Mouse (Mus musculus): ENCODE results near the gene Camkv. TPM values are rescaled to one million over a fixed set of nuclear protein-coding genes. Genes with fewer than 3 reads are reported as not detected.

The Camkv gene
- polyA plus RNA-seq, 1 experiment from 2014 or later = 17.5 TPM

- peaks cover 50% of the 10 kb centered on the region for H3K4me1 ChIP-seq
- H3K27me3 ChIP-seq (ENCODE audit: poor library complexity, severe bottlenecking) = peaks cover 8% of the 10 kb centered on the region; the same call in 1 of the 2 replicates
- H3K27ac ChIP-seq = no peak within 1 kb of the TSS
Observed at GRCm38 (mm10) chr9:107928169-107928568, 7.3 kb upstream of the Camkv start, which contains the start of gene Actl11. Gene Actl11 (plus strand): TSS chr9:107928469.

GRCm38 (mm10) chr9:107932221-107932620 lies 3.3 kb upstream of the Camkv start:
- H3K27ac ChIP-seq = no peak overlapping the region
- peaks cover 42% of the 10 kb centered on the region for H3K4me1 ChIP-seq
- H3K4me3 ChIP-seq = no peak overlapping the region
- DNase-seq (ENCODE audit: extremely low spot score, low spot score) = no peak
- peaks cover 33% of the 10 kb centered on the region for H3K27me3 ChIP-seq (ENCODE audit: poor library complexity, severe bottlenecking)
- no peaks in the 10 kb centered on the region for H3K36me3 ChIP-seq (replicated peaks)
- H3K9me3 ChIP-seq = no peaks in the 10 kb centered on the region
- 80% methylated on average over 4 of the region's 4 CpGs for WGBS

More at GRCm38 (mm10) chr9:107928169-107928568, 7.3 kb upstream of the Camkv start, which contains the start of gene Actl11:
- no peaks in the 10 kb centered on the region for H3K9me3 ChIP-seq
- WGBS = 74% methylated on average over 3 of the region's 3 CpGs
- no peak for DNase-seq (ENCODE audit: extremely low spot score, low spot score)
- no peak within 1 kb of the TSS for H3K4me3 ChIP-seq
- no peaks in the 10 kb centered on the region for H3K36me3 ChIP-seq (replicated peaks)

GRCm38 (mm10) chr9:107934146-107934545 lies 1.3 kb upstream of the Camkv start:
- Histone ChIP-seq H3K27ac (no peak overlapping the region), H3K4me1 (peaks cover 46% of the 10 kb centered on the region), H3K9me3 (no peaks in the 10 kb centered on the region), H3K4me3 (no peak overlapping the region), H3K27me3 (ENCODE audit: poor library complexity, severe bottlenecking) (peaks cover 47% of the 10 kb centered on the region), H3K36me3 (replicated peaks) (no peaks in the 10 kb centered on the region)
- 89% methylated on average over 11 of the region's 11 CpGs for WGBS
- DNase-seq (ENCODE audit: extremely low spot score, low spot score) = no peak

GRCm38 (mm10) chr9:107935790-107936214 lies 328 bp downstream of the Camkv start:
- 1% methylated on average over 41 of the region's 41 CpGs for WGBS
- Histone ChIP-seq H3K27ac (peak overlapping the region; percentile 85), H3K4me3 (peak overlapping the region; percentile 71), H3K4me1 (peaks cover 46% of the 10 kb centered on the region), H3K9me3 (no peaks in the 10 kb centered on the region), H3K36me3 (replicated peaks) (no peaks in the 10 kb centered on the region), H3K27me3 (ENCODE audit: poor library complexity, severe bottlenecking) (peaks cover 47% of the 10 kb centered on the region)
- peak; percentile 56 for DNase-seq (ENCODE audit: extremely low spot score, low spot score)

- peaks cover 46% of the 10 kb centered on the region for H3K4me1 ChIP-seq
- WGBS = under 1% methylated on average over 29 of the region's 29 CpGs
- H3K4me3 ChIP-seq = peak overlapping the region; percentile 71
- DNase-seq (ENCODE audit: extremely low spot score, low spot score) = peak; percentile 41
- peaks cover 47% of the 10 kb centered on the region for H3K27me3 ChIP-seq (ENCODE audit: poor library complexity, severe bottlenecking)
- no peaks in the 10 kb centered on the region for H3K36me3 ChIP-seq (replicated peaks)
- H3K27ac ChIP-seq = peak overlapping the region; percentile 85
- no peaks in the 10 kb centered on the region for H3K9me3 ChIP-seq
Observed at GRCm38 (mm10) chr9:107936215-107936822, 845 bp downstream of the Camkv start.

- 10% methylated on average over 3 of the region's 3 CpGs for WGBS
- Histone ChIP-seq H3K4me1 (peaks cover 43% of the 10 kb centered on the region), H3K4me3 (peak overlapping the region; percentile 71), H3K27ac (peak overlapping the region; percentile 85), H3K36me3 (replicated peaks) (no peaks in the 10 kb centered on the region), H3K27me3 (ENCODE audit: poor library complexity, severe bottlenecking) (peaks cover 47% of the 10 kb centered on the region), H3K9me3 (no peaks in the 10 kb centered on the region)
- no peak for DNase-seq (ENCODE audit: extremely low spot score, low spot score)
Observed at GRCm38 (mm10) chr9:107936831-107937230, 1.4 kb downstream of the Camkv start.

GRCm38 (mm10) chr9:107947241-107948194 lies 12.0 kb downstream of the Camkv start:
- Histone ChIP-seq H3K4me3 (no peak overlapping the region), H3K4me1 (peaks cover 23% of the 10 kb centered on the region), H3K27me3 (ENCODE audit: poor library complexity, severe bottlenecking) (no peaks in the 10 kb centered on the region), H3K36me3 (replicated peaks) (peaks cover 28% of the 10 kb centered on the region), H3K27ac (no peak overlapping the region), H3K9me3 (no peaks in the 10 kb centered on the region)
- 91% methylated on average over 31 of the region's 31 CpGs for WGBS
- no peak for DNase-seq (ENCODE audit: extremely low spot score, low spot score)

GRCm38 (mm10) chr9:107949184-107949921 lies 13.9 kb downstream of the Camkv start:
- Histone ChIP-seq H3K36me3 (replicated peaks) (peaks cover 28% of the 10 kb centered on the region), H3K27ac (no peak overlapping the region), H3K4me1 (peaks cover 28% of the 10 kb centered on the region), H3K9me3 (no peaks in the 10 kb centered on the region), H3K27me3 (ENCODE audit: poor library complexity, severe bottlenecking) (no peaks in the 10 kb centered on the region), H3K4me3 (no peak overlapping the region)
- 78% methylated on average over 13 of the region's 13 CpGs for WGBS
- no peak for DNase-seq (ENCODE audit: extremely low spot score, low spot score)

- Histone ChIP-seq H3K9me3 (no peaks in the 10 kb centered on the region), H3K4me3 (peak within 1 kb of the TSS; percentile 88), H3K4me1 (peaks cover 28% of the 10 kb centered on the region), H3K27ac (peak within 1 kb of the TSS; percentile 91), H3K36me3 (replicated peaks) (peaks cover 28% of the 10 kb centered on the region), H3K27me3 (ENCODE audit: poor library complexity, severe bottlenecking) (no peaks in the 10 kb centered on the region)
- DNase-seq (ENCODE audit: extremely low spot score, low spot score) = no peak
- WGBS = 92% methylated on average over 10 of the region's 10 CpGs
Observed at GRCm38 (mm10) chr9:107949922-107950235, 14.4 kb downstream of the Camkv start, which contains the start of gene Traip. Gene Traip (plus strand): TSS chr9:107950136.

GRCm38 (mm10) chr9:107950460-107951355 lies 15.2 kb downstream of the Camkv start:
- 11% methylated on average over 45 of the region's 45 CpGs for WGBS
- Histone ChIP-seq H3K27me3 (ENCODE audit: poor library complexity, severe bottlenecking) (no peaks in the 10 kb centered on the region), H3K36me3 (replicated peaks) (peaks cover 33% of the 10 kb centered on the region), H3K9me3 (no peaks in the 10 kb centered on the region), H3K4me1 (peaks cover 28% of the 10 kb centered on the region), H3K4me3 (peak overlapping the region; percentile 88), H3K27ac (peak overlapping the region; percentile 91)
- peak; percentile 92 for DNase-seq (ENCODE audit: extremely low spot score, low spot score)

GRCm38 (mm10) chr9:107955613-107956289 lies 20.3 kb downstream of the Camkv start:
- H3K27me3 ChIP-seq (ENCODE audit: poor library complexity, severe bottlenecking) = no peaks in the 10 kb centered on the region
- no peak for DNase-seq (ENCODE audit: extremely low spot score, low spot score)
- no peak overlapping the region for H3K4me3 ChIP-seq
- peaks cover 58% of the 10 kb centered on the region for H3K36me3 ChIP-seq (replicated peaks)
- 83% methylated on average over 6 of the region's 6 CpGs for WGBS
- no peak overlapping the region for H3K27ac ChIP-seq
- no peaks in the 10 kb centered on the region for H3K9me3 ChIP-seq
- peaks cover 29% of the 10 kb centered on the region for H3K4me1 ChIP-seq

Data from forebrain, embryonic 10.5 days (tissue).